Mouse (Mus musculus) megakaryocyte-erythroid progenitor cell, adult 5-6 weeks (primary cell): ENCODE results near the gene Lrrc8b. TPM values are rescaled to one million over a fixed set of nuclear protein-coding genes. Genes with fewer than 3 reads are reported as not detected.

Source experiments
- ATAC-seq: replicated peaks from 2 replicates; pipeline ENCODE4 v1.8.0; 2016; ENCODE audit warnings: mild to moderate bottlenecking, inconsistent platforms; ENCODE audit not compliant: severe bottlenecking, poor library complexity, low FRiP score, low TSS enrichment
- total RNA-seq, 2 experiments: library from RNA; stranded (forward) in 1 of 2; stranded (reverse) in 1 of 2; fragments of 200-1000, 215-1000 nt in 1 of 2; fragments of >200 nt in 1 of 2; fragmentation: Nextera tagmentation in 1 of 2; gene quantifications; 2 replicates each; pipeline ENCODE4 v1.2.3; 2014 to 2017

Lrrc8b gene
- total RNA-seq, 2 experiments from 2014 or later, result 5.4 to 13.2 TPM

DNA sequence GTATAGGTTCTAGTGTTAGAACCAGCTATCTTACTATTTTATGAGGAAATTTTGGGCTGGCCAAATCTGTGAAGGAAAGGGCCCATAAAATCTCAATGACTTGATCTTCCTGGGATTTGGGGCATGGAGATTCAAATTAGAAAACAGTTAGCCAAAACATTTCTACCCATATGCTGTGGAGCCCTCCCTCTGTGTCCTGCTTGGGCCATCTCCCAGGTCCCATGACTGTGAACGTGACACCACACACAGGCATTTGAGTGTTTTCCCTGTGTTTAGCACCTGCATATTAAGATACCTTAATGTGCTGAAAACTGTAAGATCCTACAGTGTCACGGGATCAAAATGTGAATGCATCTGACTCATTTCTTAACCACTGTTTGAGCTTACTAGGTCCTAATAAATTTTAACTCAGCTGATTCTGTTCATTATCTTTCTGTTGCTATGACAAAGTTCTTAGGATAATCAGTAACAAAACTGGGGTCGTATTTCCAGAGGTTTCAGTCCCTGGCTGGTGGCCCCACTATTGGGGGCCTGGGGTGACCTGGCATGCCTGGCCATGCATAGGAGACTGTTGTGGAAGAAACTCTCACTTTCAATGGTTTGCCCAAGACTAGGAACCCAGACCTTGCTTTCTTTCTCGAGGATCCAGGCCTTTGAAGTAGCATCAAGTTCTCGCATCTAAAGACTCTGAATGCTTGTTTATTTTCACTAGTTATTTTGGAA is 57.6 kb downstream of the Lrrc8b start:
- ATAC-seq, result no peak

DNA sequence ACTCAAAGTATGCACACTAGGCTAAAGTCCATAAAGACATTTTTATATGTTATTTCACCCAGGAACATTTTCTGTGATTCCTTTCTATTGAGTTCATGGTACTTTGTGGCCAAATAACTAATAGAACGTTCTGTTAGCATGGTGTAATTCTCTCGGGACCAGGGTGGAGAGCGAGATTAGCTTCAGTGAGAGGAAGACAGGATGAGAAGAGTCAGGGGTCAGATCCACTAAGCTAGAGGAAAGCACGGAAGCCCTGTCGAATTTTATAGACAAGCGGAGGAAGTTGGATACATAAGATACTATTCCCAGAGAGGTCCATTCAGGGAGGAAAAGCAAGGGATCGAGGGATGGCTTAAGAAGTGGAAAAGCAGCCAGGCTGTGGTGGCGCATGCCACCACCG is 62.0 kb downstream of the Lrrc8b start:
- no peak for ATAC-seq

DNA sequence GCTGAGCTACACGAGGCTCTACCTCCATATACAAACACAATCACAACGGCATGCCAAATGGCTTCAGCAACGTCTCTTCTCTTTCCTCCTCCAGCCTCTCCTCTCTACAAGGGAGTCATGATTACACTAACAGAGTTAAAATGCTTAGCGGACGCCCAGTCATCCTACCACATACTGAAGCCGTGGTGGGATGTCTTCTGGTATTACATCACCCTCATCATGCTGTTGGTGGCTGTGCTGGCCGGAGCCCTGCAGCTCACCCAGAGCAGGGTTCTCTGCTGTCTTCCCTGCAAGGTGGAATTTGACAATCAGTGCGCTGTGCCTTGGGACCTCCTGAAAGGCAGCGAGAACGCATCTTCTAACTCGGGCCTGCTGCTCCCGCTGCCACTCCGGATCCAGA is 64.1 kb downstream of the Lrrc8b start:
- ATAC-seq, result no peak

DNA sequence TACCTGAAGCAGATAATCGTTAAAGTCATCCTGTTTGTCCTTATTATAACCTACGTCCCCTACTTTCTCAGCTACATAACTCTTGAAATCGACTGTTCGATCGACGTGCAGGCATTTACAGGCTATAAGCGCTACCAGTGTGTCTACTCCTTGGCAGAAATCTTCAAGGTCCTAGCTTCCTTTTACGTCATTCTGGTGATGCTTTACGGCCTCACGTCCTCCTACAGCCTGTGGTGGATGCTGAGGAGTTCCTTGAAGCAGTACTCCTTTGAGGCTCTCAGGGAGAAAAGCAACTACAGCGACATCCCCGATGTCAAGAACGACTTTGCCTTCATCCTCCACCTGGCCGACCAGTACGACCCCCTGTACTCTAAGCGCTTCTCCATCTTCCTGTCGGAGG is 65.0 kb downstream of the Lrrc8b start:
- no peak for ATAC-seq

DNA sequence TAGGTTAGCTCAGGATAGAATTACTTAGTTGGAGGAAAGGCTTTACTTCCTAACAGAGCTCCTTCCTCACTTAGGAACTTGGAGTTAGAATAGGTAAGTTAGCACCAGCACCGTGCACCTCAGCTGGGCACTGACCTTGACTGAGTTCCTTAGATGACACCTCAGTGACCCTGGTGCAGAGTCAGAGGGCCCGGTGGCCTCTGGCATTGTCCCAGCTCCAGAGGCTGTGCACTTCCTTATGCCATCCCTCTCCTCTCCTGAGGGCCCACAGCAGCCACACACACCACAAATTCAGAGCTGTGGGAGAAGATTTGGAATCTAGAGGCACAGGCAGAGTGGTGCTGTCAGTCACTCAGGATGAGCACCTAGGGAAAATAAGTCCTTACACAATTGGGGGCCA is 68.1 kb downstream of the Lrrc8b start:
- ATAC-seq, result no peak

DNA sequence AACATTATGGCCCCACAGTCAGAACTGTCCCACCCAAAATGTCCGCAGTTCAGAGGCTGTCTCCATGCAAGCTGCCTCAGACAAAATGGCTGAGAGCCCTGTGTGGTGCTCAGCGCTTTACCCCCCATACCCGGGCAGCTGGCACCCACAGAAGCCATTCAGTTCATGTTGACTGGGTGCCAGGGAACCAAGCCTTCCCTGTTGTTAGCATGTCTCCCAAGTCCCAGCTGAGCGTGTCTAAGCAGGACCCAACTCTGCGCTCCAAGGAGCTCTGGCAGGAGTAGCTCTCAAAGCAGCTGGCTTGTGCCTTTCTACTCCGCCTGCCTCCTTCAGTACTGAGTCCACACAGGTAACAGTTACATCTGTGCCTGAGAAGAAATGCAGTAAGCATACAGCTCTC is 68.7 kb downstream of the Lrrc8b start:
- ATAC-seq, result no peak

DNA sequence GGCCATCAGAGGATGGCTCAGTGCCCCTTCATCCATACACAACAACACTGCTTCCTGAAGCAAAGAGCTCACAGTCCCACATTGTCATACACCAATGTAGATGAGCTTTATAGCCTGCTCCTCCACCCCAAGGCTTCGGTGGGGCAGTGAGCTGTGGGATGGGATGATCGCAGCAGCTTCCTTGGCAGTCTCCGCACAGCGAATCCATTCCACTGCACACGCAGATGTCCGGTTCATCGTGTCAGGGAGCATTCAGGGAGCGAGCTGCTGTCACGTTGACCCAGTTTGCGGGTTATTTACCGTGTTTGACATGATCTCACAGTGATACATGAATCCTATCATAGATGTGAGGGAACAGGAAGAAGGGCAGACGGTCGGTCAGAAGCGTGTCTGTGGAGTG is 69.3 kb downstream of the Lrrc8b start:
- no peak for ATAC-seq

DNA sequence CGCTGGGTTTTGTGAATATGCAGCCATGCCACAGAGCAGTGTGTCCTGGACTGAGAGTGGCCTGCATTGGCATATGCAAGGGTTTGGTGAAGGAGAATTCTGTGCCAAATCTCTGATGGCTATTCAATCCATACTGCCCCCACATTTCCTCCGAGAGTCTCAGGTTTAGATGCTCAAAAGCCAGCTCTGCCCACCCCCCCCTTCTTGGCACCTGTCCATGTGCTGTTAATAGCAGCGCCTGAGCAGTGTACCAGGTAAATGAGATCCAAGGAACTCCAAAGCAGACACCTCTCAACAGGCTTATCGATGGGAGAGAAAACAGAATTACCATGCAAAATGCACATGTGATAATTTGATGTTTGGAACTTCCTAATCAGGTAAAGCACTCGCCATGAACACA is 74.6 kb downstream of the Lrrc8b start:
- ATAC-seq, result no peak

DNA sequence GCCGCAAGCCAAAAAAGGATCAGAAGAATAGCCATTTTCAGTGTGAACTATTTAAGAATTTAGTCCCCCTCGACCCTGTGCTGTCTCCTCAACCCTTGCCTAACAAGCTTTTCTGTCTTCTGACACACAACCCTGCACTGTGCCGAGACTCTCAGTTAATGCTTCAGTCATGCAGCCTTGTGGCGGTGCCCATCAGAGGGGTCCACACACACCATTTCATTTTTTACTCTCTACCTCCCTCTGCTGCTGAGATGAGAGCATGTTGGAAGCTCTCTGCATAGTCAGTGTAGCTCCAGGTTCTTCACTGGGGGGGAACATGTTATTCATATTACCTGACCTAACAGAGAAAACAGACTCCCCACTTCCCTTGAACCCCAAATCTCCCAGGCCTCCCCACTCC is 75.8 kb downstream of the Lrrc8b start:
- ATAC-seq, result 0 out of 2 replicates have a peak, but pooled peaks have one; percentile 31

DNA sequence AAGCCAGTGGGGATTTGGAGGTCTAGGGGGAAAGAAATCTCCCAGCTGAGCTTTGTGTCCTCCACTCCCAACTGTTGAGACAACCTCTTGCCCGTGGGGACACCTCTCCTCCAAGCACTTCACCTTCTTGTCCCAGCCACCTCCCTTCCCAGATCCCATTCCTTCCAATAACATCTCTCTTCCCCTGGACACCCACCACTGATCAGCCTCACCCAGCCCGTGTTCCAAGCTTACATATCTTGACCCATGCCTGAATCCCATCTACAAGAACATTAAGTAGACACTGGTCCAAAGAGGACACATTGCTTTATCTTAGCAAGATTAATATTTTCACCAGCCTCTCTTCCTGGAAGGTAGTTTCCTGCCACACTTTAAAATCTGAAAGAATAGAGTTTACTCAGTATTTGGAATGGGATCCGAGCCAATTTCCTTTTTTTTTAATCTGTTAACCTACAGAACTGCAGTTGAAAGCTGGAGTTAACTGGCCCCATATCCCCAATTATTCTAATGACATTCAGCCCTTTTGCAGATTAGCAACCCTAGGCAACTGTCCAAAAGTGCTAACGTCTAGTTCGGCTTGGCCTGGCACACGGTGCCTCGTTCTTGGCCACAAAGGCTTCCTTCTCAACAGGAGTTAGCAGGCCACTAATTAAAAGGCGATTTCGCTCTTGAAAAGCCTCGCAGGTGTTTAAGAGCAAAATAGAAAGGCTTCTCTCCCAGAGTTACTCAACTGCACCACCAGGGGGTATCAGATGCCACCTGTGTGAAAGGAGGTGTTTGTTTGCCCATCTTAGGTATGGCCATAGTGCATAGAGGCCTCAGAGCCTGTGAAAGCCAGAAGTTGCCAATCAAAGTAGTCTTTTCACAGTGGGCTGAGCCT is 77.0 kb downstream of the Lrrc8b start:
- peak; percentile 69 for ATAC-seq

DNA sequence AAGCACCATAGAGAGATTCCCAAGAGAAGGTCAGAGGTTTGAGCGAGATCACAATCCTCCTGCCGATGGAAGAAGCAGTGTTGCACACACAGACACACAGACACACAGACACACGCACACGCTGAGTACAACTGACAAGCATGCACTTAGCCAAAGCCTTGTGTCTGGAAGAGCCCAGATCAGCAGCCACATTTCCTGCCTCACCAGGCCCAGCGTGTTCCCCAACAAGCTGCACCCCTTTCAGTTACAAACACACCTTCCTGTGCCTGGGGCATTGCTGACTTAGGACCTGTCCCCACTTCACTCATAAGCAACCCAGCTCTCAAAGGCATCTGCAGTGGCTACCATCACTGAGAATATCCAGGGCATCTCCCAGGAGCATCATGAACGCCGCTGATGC is 77.8 kb downstream of the Lrrc8b start:
- no peak for ATAC-seq

DNA sequence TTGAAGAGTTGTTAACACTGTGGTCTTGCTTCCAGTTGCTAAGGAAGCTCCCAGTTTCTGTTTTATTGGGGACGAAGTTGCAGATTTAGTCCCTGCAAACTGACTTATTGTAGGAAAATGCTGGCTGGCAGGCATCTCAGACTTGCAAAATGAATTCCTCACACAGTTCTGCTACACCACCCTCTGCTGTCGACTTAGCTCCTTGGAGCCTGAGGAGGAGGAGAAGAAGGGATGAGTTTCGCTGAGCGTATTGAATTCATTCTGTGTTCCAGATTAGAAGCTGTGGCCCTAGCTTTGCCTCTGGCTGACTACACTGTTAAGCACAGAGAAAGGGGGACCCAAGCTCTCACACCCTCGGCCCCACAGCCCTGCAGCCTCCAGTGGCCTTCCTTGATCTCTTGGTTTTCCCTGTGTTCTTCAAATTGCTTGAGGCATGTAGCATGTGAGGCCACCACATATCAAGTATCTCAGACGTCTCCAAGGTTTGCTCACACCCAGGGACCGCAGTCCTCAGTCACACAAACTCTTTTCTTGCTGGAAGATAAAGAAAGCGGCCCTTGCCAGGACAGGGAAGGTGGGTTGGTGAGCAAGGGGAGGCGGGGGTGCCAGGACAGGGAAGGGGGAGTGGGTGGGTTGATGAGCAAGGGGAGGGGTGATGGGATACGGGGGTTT is 78.8 kb downstream of the Lrrc8b start:
- no peak for ATAC-seq

DNA sequence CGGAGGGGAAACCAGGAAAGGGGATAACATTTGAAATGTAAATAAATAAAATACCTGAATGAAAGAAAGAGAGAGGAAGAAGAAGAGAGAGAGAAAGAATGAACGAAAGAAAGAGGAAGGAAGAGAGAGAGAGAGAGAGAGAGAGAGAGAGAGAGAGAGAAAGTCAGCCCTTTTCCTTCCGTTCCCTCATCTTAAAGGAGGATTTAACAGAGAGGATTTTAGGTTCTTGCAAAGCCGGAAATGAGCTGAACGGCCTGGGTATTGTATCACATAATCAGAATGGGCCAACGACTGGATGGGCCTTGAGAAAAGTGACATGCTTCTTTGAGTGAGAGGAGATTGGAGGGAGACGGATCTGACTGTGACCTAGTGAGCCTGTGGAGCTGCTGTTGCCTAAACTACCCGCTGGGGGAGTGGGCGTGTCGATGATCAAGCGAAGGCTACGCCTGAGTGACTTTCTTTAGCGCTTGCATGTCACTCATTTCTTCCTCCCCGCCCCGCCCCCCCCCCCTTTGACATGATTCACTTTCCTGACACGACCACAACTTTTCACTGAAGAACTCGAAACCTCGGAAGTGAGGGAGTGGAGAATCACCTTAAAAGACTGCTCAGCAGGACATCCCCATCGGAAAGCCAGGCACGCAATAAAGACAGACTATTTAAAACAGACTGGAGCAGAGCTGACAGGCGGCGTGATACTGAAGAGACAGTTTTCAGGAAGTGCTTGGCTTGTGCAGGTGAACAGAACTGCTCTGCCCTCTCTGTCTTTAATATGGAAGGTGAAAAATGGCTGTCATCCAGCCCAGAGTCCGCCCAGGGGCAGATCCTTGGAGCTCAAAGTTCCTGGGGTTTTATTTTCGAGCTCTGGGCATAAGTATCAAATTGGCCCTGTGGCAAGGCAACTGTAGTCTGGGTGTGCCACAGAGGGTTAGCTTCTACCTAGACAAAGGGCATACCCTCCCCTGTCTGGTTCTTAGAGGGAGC is 79.6 kb downstream of the Lrrc8b start:
- ATAC-seq, result peak; percentile 89

DNA sequence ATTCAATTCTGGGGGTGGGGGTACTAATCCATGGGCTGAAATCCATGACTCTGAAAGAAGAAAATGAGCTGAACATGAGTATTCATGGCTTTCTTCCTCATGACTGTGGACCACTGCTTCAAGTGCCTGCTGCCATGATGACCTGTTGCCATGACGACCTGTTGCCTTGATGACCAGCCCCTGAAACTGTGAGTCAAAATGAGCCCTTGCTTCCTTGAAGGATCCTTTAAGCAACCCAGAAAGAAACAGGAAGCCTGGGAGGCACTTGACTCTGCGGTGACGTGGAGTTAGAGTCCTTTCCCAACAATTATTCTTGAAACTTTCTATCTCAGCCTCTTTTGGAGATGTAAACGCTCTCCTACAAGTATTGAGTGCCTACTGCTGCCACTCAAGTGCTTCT is 80.6 kb downstream of the Lrrc8b start:
- no peak for ATAC-seq

DNA sequence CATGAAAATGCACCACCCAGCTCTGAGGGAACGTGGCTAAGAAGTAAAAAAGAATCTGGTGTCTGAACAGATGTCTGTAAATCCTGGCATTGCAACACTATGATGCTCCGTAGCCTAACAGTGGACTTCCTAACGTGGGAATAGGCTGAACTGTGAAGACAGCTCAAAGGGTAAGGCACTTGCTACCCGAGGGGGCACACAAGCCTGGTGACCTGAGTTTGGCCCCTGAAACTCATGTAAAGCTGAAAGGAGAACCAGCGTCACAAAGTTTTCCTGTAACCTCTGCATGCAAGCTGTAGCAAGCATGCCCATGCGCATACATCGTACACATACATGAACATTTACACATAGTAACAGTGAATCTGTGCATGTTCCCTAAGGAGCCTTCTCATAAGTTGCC is 81.0 kb downstream of the Lrrc8b start:
- ATAC-seq, result no peak

DNA sequence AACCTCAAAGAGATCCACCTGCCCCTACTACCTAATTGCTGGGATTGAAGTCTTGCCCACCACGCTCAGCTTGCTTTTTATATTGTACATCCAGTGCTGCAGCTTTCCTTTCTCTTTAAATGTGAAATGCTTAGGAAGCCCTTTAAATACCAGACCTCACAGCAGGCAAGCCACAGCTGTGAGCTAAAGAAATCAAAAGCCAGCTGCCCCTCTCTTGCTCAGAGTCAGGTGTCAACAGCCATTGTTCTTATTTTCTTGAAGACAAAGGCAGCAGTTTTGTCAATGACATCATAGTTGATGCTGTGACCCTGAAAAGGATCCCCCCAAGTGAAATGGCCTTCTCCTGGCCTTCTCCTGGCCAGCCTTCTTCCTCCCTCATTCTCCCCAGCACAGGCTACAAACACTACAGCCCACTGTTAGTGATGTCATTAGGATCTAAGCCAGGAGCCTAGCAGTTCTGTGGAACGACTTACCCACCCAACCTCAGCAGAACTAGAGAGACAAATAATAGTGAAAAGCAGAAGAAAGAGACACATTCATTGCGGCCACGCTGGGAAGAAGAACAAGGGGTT is 82.9 kb downstream of the Lrrc8b start:
- no peak for ATAC-seq

DNA sequence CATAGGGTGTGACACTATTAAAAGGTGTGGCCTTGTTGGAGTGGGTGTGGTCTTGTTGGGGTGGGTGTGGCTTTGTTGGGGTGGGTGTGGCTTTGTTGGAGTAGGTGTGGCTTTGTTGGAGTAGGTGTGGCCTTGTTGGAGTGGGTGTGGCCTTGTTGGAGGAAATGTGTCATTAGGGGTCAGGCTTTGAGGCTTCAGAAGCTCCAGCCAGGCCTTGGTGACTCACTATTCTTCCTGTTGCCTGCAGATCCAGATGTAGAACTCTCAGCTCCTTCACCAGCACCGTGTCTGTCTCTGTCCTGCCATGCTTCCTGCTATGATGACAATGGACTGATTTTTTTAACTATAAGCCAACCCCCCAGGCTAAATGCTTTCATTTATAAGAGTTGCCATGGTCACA is 83.8 kb downstream of the Lrrc8b start:
- ATAC-seq, result no peak

DNA sequence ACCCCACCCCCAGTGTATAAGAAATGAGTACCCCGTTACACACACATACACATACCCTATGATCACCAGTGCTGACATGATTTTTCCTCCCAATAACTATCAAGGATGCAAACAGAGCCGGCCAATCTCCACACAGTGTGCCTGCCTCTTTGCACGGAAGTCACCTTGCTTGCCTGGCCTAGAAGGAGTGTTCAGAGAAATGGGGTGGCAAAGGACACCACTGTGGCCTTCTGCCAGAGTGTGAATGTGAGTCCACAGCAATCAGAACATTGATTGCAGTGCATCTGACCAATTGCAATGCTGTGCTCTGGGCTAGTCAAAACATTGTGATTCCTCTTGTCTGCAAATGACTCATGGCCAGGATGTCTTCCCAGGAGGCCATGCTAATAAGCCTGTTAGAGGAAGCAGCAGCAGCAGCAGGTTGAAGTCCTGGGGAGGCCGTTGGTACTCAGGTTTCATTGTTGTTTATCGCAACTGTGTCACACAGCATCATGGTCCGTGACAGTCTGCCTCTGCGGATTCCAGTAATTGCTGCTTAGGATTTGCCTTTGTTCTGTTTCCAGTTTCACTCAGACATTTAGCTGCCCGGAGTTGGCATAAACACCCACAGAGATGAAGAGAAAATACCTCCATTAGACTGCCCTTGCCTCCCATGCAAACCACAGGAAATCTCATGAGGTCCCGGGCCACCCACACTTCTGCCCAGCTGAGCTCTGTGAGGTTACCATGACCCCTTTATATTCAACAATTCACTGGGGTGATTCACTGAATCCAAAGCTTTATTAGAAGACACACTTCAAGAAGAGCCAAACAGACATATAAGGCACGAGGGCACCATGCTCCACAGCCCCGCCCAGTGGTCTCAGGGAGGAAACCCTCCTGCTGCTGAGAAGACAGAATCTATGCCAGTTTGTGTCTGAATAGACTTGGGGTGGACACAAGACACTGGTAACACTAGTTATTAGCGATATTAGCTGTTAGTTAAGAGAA is 84.9 kb downstream of the Lrrc8b start:
- ATAC-seq, result peak; percentile 50; the same call in 1 of the 2 replicates
